Mouse (Mus musculus): ENCODE data around the gene Filip1l. TPM values are rescaled to one million over a fixed set of nuclear protein-coding genes. Genes with fewer than 3 reads are reported as not detected.
A peak's percentile ranks its signal among the peaks of the same experiment; 100 is the strongest.
"Not testable (repeated sequence)": the region's sequence is repeated elsewhere in the genome, so short reads cannot be mapped to it uniquely, and the experiment has no call there.

Filip1l gene
- polyA plus RNA-seq, 1 experiment, result 11.0 TPM

GRCm38 (mm10) chr16:57389566-57390251 lies 36.8 kb downstream of the Filip1l start:
- WGBS, result 88% methylated on average over 15 of the region's 15 CpGs
- no peak for DNase-seq (ENCODE audit: low read depth, low spot score)

DNA sequence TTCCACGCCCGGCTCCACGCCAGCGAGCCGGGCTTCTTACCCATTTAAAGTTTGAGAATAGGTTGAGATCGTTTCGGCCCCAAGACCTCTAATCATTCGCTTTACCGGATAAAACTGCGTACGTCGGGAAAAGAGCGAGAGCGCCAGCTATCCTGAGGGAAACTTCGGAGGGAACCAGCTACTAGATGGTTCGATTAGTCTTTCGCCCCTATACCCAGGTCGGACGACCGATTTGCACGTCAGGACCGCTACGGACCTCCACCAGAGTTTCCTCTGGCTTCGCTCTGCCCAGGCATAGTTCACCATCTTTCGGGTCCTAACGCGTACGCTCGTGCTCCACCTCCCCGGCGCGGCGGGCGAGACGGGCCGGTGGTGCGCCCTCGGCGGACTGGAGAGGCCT lies 38.3 kb downstream of the Filip1l start:
- DNase-seq (ENCODE audit: low read depth, low spot score), result not testable (repeated sequence)
- 39% methylated on average over 29 of the region's 39 CpGs for whole genome bisulfite sequencing

DNA sequence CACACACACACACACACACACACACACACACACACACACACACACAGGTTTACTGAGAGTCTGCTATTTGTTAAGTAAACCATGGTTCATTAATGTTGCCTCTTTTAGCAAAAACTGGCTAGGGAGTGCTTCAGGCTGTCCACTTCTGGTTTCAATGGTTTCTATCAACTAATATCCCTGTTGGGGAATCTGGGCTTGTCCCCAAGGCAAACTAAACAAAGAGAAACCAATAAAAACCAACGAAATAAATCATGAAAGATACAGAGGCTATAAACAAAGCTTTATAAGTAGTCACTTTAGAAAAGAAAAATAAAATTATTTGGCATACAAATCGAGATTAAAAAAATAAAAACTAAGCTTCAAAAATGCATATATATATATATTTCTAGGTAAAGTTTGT lies 39.6 kb downstream of the Filip1l start:
- 26% methylated on average over 2 of the region's 2 CpGs for WGBS
- no peak for DNase-seq (ENCODE audit: low read depth, low spot score)

- no peak for DNase-seq (ENCODE audit: low read depth, low spot score)
- WGBS, result 40% methylated on average over 11 of the region's 11 CpGs
Observed at GRCm38 (mm10) chr16:57393161-57393560, 40.3 kb downstream of the Filip1l start.

DNA sequence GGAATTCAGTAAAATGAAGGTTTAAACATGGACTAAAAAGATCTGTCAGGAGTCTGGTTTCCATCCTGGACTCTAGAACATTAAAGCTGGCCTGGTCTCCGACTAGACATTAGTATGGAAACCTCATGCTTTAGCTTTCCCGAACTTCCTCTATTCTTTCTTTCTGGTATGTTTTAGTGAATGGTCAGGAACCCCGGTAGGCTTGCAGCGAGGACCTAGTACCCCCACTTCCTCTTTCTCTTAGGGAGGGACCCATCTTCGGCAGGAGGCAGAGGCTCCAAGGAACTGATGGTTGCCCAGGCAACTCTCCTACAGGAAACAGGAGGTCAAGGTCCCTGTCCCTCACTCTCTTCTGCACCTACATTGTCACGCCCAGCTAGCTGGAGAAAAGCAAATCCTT lies 43.4 kb downstream of the Filip1l start:
- DNase-seq (ENCODE audit: low read depth, low spot score), result no peak
- WGBS, result 76% methylated on average over 6 of the region's 6 CpGs

- DNase-seq (ENCODE audit: low read depth, low spot score), result no peak
- WGBS, result 71% methylated on average over 6 of the region's 6 CpGs
Observed at GRCm38 (mm10) chr16:57397845-57398244, 45.0 kb downstream of the Filip1l start.

DNA sequence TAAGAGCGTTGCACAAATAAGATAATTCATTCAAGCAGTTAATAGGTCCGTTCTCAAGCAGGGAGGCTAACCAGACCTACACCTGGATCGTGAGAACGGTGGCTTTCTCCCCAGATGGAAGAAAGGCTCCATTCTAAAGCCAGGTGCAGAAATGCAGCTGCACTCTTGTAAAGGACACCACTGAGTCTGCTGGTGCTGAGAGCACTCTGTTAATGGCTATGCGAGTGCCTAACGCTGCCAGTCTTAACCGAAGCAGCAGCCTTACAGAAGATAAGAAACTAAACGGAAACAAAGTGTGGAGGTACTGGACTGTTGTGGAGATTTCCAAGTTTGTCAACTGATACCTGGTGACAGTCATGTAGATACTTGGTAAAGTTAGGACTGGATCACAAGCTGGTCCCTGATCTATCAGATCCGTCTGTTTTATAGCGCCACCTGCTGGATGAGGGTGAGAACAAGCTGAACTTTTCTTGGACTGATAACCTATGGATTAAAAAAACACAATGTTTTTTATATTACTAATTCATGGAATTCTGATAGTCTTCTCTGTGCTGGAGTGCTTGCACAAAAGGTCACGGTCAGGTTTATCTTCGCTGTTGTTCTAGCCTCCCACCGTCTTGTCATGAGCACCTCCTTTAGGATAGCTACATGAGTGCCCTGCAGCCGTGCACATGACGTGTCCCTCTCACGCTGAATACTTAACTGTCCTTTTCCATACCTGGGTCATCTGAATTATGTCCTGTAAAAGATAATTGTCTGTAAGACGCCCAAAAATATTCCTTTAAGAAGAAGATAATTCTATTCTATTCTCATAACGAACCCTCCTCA lies 45.7 kb downstream of the Filip1l start:
- WGBS, result 61% methylated on average over 18 of the region's 18 CpGs
- DNase-seq (ENCODE audit: low read depth, low spot score), result peak; percentile 61

GRCm38 (mm10) chr16:57399566-57399965 lies 46.7 kb downstream of the Filip1l start:
- 83% methylated on average over 10 of the region's 10 CpGs for WGBS
- DNase-seq (ENCODE audit: low read depth, low spot score), result no peak

GRCm38 (mm10) chr16:57401702-57402101 lies 48.8 kb downstream of the Filip1l start:
- no peak for DNase-seq (ENCODE audit: low read depth, low spot score)
- WGBS, result 68% methylated on average over 6 of the region's 6 CpGs

- DNase-seq (ENCODE audit: low read depth, low spot score), result no peak
- 79% methylated on average over 4 of the region's 4 CpGs for WGBS
Observed at GRCm38 (mm10) chr16:57402910-57403309, 50.0 kb downstream of the Filip1l start.

GRCm38 (mm10) chr16:57403825-57404224 lies 50.9 kb downstream of the Filip1l start:
- WGBS, result 81% methylated on average over 5 of the region's 5 CpGs
- DNase-seq (ENCODE audit: low read depth, low spot score), result no peak

- DNase-seq (ENCODE audit: low read depth, low spot score), result no peak
- WGBS, result 54% methylated on average over 4 of the region's 4 CpGs
Observed at GRCm38 (mm10) chr16:57412766-57413165, 59.9 kb downstream of the Filip1l start.

GRCm38 (mm10) chr16:57416049-57416448 lies 63.2 kb downstream of the Filip1l start:
- 81% methylated on average over 2 of the region's 2 CpGs for WGBS
- no peak for DNase-seq (ENCODE audit: low read depth, low spot score)

DNA sequence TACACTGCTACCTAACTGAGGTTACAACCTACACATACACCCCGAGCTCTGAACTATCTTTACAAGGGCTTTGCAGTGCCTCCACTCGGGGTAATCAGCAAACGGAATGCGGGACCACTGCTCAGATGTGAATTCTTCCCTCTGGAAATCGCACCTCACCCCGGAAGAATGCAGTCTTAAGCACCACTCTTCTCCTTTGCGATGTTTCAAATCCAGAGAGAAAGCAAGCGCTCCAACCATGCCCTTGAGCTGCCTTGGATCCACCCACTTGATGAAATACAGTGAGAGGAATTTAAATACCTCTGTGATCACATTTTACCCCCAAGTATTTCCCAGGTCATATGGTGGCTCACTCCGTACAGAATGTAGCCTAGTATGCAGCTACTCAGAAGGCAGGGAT lies 64.1 kb downstream of the Filip1l start:
- 71% methylated on average over 9 of the region's 9 CpGs for WGBS
- no peak for DNase-seq (ENCODE audit: low read depth, low spot score)

GRCm38 (mm10) chr16:57417955-57418354 lies 65.1 kb downstream of the Filip1l start:
- no peak for DNase-seq (ENCODE audit: low read depth, low spot score)
- 63% methylated on average over 1 of the region's 1 CpGs for WGBS

DNA sequence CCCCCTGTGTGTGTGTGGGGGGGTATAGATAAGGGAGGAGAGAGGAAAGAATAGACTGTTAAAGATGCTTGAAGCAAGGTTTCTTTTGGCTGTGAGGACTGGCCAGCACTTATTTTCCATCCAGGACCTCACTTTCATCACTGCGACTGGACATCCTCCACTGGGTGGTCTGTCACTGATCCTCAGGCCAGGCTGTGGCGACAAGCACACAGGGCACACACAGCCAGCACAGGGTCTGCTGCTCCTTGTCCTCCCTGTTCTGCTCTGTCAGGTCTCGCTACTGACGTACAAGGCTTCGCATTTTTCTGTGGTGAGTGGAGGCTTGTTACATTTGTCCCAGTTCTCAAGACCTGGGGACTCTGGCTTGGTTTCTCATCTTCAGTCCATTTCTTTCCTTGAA lies 66.4 kb downstream of the Filip1l start:
- DNase-seq (ENCODE audit: low read depth, low spot score), result no peak
- WGBS, result 75% methylated on average over 5 of the region's 5 CpGs

GRCm38 (mm10) chr16:57419881-57420280 lies 67.0 kb downstream of the Filip1l start:
- DNase-seq (ENCODE audit: low read depth, low spot score), result no peak

GRCm38 (mm10) chr16:57420773-57421556 lies 68.1 kb downstream of the Filip1l start:
- no peak for DNase-seq (ENCODE audit: low read depth, low spot score)
- WGBS, result 31% methylated on average over 8 of the region's 8 CpGs

More at GRCm38 (mm10) chr16:57419881-57420280, 67.0 kb downstream of the Filip1l start:
- WGBS, result 76% methylated on average over 5 of the region's 5 CpGs

- WGBS, result 66% methylated on average over 7 of the region's 7 CpGs
- no peak for DNase-seq (ENCODE audit: low read depth, low spot score)
Observed at GRCm38 (mm10) chr16:57421680-57422417, 69.0 kb downstream of the Filip1l start.
